Mouse (Mus musculus) thymus, adult 2 months (tissue): ENCODE measurements around the gene Abca1.

ENCODE experiments used
- CTCF ChIP-seq: fragments of 200-500 bp; IDR thresholded peaks from 2 replicates; pipeline ENCODE4 v1.5.1; 2012; ENCODE audit warnings: mild to moderate bottlenecking, control low read depth, low read length, moderate library complexity, borderline replicate concordance; ENCODE audit not compliant: control insufficient read depth, poor library complexity, insufficient read depth; ENCODE audit errors: extremely low read depth
- POLR2A ChIP-seq: fragments of 200-500 bp; IDR thresholded peaks from 2 replicates; pipeline ENCODE4 v1.6.1; 2012; ENCODE audit warnings: mild to moderate bottlenecking, low read length, control low read depth, moderate library complexity; ENCODE audit not compliant: control insufficient read depth, poor library complexity, insufficient read depth; ENCODE audit errors: extremely low read depth

DNA sequence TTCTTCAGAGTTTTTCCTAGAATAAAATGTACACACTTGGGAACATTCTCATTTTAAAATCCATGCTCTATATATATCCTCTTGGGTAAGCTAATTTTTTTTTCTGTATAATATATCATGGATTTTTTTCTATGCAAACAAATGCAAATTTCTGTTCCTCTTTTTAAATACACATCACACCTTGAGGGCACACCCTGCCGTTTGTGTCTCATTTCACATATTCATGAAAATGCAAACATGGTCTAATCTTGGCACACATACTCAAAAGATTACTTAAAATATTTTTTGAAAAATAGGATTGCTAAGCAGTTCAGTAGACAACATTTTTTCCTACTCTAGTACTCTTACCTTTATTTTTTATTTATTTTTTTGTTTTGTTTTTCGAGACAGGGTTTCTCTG, 10.7 kb upstream of the Abca1 start:
- TF ChIP-seq POLR2A (no peak), CTCF (no peak)
